Mouse (Mus musculus) small intestine, adult 10 weeks (tissue): ENCODE results near the gene Acsm1. TPM values are rescaled to one million over a fixed set of nuclear protein-coding genes. Genes with fewer than 3 reads are reported as not detected.

Experiments
- polyA plus RNA-seq: library from polyadenylated mRNA; stranded (reverse); fragments of 350-450 nt; fragmentation: Illumina TruSeq; extraction: RNeasy Lipid Tissue Mini Kit (QIAGEN cat#74804); gene quantifications from one replicate; pipeline ENCODE4 v1.2.3, GENCODE M21; 2014; ENCODE audit warnings: low replicate concordance

Gene Acsm1
- polyA plus RNA-seq: not detected

GRCm38 (mm10) chr7:119606664-119607076 lies at the start of gene Acsm1:
TSS of gene Acsm1 (plus strand) at chr7:119607026.

GRCm38 (mm10) chr7:119689726-119690125 lies 82.9 kb downstream of the Acsm1 start, which contains the start of gene Acsm4:
TSS of gene Acsm4 (plus strand) at chr7:119690026.

Other genes starting within 250 kb of the Acsm1 start
- gene Gp2, start 147.7 kb upstream of the Acsm1 start, polyA plus RNA-seq: 71.1 TPM
- gene Umod, start 127.7 kb upstream of the Acsm1 start, polyA plus RNA-seq: 0.26 TPM
- 7.5 TPM for gene Acsm5, start 87.6 kb upstream of the Acsm1 start, polyA plus RNA-seq
- 0.19 TPM for gene Pdilt, start 83.5 kb upstream of the Acsm1 start, polyA plus RNA-seq
- 0.11 TPM for gene Acsm2, start 52.7 kb upstream of the Acsm1 start, polyA plus RNA-seq
- gene Acsm4, start 83.0 kb downstream of the Acsm1 start, polyA plus RNA-seq: not detected
- 32.3 TPM for gene Thumpd1, start 113.8 kb downstream of the Acsm1 start, polyA plus RNA-seq
- 18.5 TPM for gene Acsm3, start 153.9 kb downstream of the Acsm1 start, polyA plus RNA-seq
- gene Rexo5, start 187.0 kb downstream of the Acsm1 start, polyA plus RNA-seq: 13.2 TPM
- 14.2 TPM for gene Eri2, start 187.0 kb downstream of the Acsm1 start, polyA plus RNA-seq